In the genomic region with DNA sequence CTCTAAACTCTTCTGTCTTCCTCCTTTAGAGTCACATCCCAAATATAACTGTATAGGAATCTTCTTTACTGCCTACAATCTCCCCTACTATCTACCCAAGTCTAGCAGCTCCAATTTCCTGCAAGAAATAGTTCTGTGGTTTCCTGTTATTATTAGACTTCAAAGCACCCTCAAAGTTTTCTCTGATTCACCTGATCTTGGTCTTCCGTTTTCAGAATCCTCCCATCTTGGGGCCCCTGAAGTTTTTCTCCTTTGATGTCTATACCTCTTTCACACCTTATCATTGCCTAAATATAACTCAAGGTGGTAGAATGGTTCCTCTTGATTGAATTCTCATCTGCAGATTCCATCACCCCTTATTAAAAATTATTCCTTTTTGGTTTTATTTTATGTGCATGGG, we compare ENCODE assay signal across 25 mouse cellular contexts.
"Had no signal": no experiment of that assay in that cellular context is flagged by ENCODE, and none has a peak within 500 bp of the region (broad histone marks: within the 10 kb centered on the region; RNA-seq: fewer than 3 reads in every experiment).

No protein-coding gene starts in this region.

- H3K27ac ChIP-seq: gastrocnemius, adult 2 months; heart, adult 2 months; heart, embryonic 13.5 days; heart, embryonic 15.5 days; hindbrain, embryonic 13.5 days; hindbrain, embryonic 15.5 days; hindbrain, postnatal 0 days; limb, embryonic 13.5 days; limb, embryonic 15.5 days; liver, embryonic 12.5 days; liver, embryonic 14.5 days had no signal

- ATAC-seq: hindbrain, postnatal 0 days; intestine, embryonic 16.5 days; liver, embryonic 12.5 days had no signal

- H3K4me2 ChIP-seq: heart, embryonic 11.5 days; heart, embryonic 13.5 days; heart, embryonic 15.5 days; hindbrain, embryonic 13.5 days; hindbrain, embryonic 15.5 days; limb, embryonic 13.5 days; limb, embryonic 15.5 days; liver, embryonic 12.5 days had no signal

- H3K27me3 ChIP-seq: heart, embryonic 13.5 days; heart, embryonic 15.5 days; hindbrain, embryonic 13.5 days; hindbrain, embryonic 15.5 days; limb, embryonic 13.5 days; limb, embryonic 15.5 days; liver, embryonic 12.5 days had no signal

- DNase-seq: gastrocnemius, adult 2 months; gastrocnemius, postnatal 14 days; gastrocnemius, postnatal 36 days; heart, adult 11 months; heart, adult 2 months; heart, postnatal 14 days; heart, postnatal 36 days; kidney, adult 18-20 months; kidney, adult 8-10 months; kidney, postnatal 14 days; kidney, postnatal 36 days; layer of hippocampus, adult 9-11 months; layer of hippocampus, postnatal 36 days; left cerebral cortex, postnatal 4 days had no signal

- H3K4me3 ChIP-seq: gastrocnemius, adult 2 months; heart, adult 2 months; heart, embryonic 13.5 days; heart, embryonic 15.5 days; hindbrain, embryonic 13.5 days; hindbrain, embryonic 15.5 days; limb, embryonic 13.5 days; limb, embryonic 15.5 days; liver, embryonic 12.5 days had no signal

- H3K4me1 ChIP-seq: heart, embryonic 13.5 days; heart, embryonic 15.5 days; hindbrain, embryonic 15.5 days; limb, embryonic 13.5 days; limb, embryonic 15.5 days; liver, embryonic 12.5 days had no signal

- H3K9ac ChIP-seq: heart, embryonic 13.5 days; heart, embryonic 15.5 days; hindbrain, embryonic 13.5 days; hindbrain, embryonic 15.5 days; limb, embryonic 13.5 days; limb, embryonic 15.5 days; liver, embryonic 12.5 days; liver, embryonic 14.5 days had no signal

- H3K36me3 ChIP-seq: heart, embryonic 13.5 days; heart, embryonic 15.5 days; hindbrain, embryonic 13.5 days; hindbrain, embryonic 15.5 days; limb, embryonic 13.5 days; limb, embryonic 15.5 days; liver, embryonic 12.5 days had no signal

- H3K9me3 ChIP-seq: heart, embryonic 13.5 days; heart, embryonic 15.5 days; hindbrain, embryonic 13.5 days; hindbrain, embryonic 15.5 days; limb, embryonic 13.5 days; limb, embryonic 15.5 days; liver, embryonic 12.5 days had no signal
